Mouse (Mus musculus): ENCODE results near the gene Pml. TPM values are rescaled to one million over a fixed set of nuclear protein-coding genes. Genes with fewer than 3 reads are reported as not detected.
A peak's percentile ranks its signal among the peaks of the same experiment; 100 is the strongest.

Gene Pml
- polyA plus RNA-seq, 1 experiment from 2014 or later = 8.2 TPM

- Histone ChIP-seq H3K4me2 (replicated peaks) (peak within 1 kb of the TSS; percentile 57), H3K9ac (peak within 1 kb of the TSS; percentile 36), H3K27me3 (replicated peaks) (peaks cover 52% of the 10 kb centered on the region), H3K36me3 (no peaks in the 10 kb centered on the region), H3K9me3 (no peaks in the 10 kb centered on the region), H3K4me3 (peak within 1 kb of the TSS; percentile 24), H3K4me1 (peaks cover 23% of the 10 kb centered on the region), H3K27ac (no peak within 1 kb of the TSS)
- peak; percentile 72 for ATAC-seq (ENCODE audit: low FRiP score, low read depth)
- under 1% methylated on average over 42 of the region's 42 CpGs for WGBS
Measured at GRCm38 (mm10) chr9:58203516-58204447, 45.8 kb downstream of the Pml start, which contains the start of the genes Islr and Islr2. Gene Islr (minus strand): TSS chr9:58204306. Gene Islr2 (minus strand): TSS chr9:58204319.

DNA sequence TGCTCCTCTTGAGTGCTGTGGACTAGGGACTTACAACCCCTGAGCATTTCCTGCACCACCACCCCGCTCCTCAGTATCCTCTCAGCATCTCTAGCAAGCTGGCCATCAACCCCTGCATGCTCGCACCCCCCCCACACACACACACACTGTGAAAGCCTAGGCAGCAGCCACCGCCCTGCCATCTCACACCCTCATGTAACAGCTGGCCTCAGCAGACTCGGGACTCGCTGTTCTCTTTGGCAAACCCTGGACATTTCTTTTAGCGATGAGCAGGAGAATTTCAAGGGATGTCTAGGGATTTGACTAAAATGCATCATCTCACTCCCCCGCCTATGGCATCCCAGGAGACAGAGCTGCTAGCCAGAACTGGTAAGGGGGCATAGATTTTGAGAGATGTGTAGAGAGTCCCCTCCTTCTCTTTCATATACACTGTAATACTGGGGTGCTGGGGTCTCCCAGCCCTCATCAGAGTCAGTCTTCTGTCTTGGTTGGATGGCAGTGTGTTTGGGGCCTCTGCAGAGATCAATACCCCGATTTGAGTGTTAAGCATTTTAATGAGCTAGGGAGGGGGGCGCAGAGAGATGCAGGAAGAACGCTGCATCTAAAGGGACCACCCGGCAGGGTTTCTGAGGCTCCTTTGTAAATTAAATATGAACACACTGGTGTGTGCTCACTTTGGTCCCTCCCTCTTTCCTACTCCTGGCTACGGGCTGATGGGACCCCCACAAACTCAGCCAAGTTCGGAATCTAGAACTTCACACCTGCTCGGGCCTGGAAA, 46.7 kb downstream of the Pml start:
- WGBS = 3% methylated on average over 14 of the region's 14 CpGs
- Histone ChIP-seq H3K9me3 (no peaks in the 10 kb centered on the region), H3K4me1 (peaks cover 32% of the 10 kb centered on the region), H3K36me3 (no peaks in the 10 kb centered on the region), H3K27ac (peak overlapping the region; percentile 16; the same call in 1 of the 2 replicates), H3K4me2 (replicated peaks) (peak overlapping the region; percentile 57), H3K4me3 (peak overlapping the region; percentile 24; the same call in 1 of the 2 replicates), H3K27me3 (replicated peaks) (peaks cover 61% of the 10 kb centered on the region), H3K9ac (peak overlapping the region; percentile 40; the same call in 1 of the 2 replicates)
- no peak for ATAC-seq (ENCODE audit: low FRiP score, low read depth)

DNA sequence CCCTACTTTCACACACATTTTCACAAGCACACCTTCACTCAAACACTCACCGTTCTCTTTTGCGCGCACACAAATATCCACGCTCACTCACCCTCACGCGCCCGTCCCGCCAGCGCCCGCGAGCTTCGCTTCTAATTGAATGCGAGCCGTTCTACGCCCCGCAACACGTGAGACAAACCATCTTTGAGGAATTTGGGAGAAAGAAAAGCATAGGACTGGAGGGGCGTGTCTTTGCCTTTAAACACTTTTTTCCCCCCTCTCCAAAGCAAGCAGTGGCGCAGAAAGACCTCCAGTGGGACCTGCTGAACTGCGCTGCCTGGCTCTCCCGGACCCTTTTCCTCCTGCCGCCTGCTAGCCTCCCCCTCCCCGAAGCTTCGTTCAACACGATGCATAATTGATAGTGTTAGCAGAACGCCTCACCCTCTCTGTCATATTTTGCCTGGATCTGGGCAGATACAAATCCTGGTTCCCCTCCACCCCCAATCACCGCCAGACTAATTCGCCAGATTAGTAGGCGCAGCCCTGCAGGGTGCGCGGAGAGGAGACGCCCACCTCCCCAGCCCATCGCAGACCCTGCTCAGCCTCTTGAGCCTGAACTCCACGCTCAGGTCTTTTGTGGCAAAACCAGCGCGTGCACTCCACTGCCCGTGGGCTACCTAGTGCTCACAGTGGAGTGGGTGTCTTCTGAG, 47.6 kb downstream of the Pml start:
- Histone ChIP-seq H3K27ac (peak overlapping the region; percentile 16; the same call in 1 of the 2 replicates), H3K9me3 (no peaks in the 10 kb centered on the region), H3K9ac (peak overlapping the region; percentile 40; the same call in 1 of the 2 replicates), H3K4me3 (peak overlapping the region; percentile 24; the same call in 1 of the 2 replicates), H3K27me3 (replicated peaks) (peaks cover 70% of the 10 kb centered on the region), H3K4me1 (peaks cover 39% of the 10 kb centered on the region), H3K36me3 (no peaks in the 10 kb centered on the region), H3K4me2 (replicated peaks) (peak overlapping the region; percentile 57)
- no peak for ATAC-seq (ENCODE audit: low FRiP score, low read depth)
- WGBS = under 1% methylated on average over 37 of the region's 37 CpGs

DNA sequence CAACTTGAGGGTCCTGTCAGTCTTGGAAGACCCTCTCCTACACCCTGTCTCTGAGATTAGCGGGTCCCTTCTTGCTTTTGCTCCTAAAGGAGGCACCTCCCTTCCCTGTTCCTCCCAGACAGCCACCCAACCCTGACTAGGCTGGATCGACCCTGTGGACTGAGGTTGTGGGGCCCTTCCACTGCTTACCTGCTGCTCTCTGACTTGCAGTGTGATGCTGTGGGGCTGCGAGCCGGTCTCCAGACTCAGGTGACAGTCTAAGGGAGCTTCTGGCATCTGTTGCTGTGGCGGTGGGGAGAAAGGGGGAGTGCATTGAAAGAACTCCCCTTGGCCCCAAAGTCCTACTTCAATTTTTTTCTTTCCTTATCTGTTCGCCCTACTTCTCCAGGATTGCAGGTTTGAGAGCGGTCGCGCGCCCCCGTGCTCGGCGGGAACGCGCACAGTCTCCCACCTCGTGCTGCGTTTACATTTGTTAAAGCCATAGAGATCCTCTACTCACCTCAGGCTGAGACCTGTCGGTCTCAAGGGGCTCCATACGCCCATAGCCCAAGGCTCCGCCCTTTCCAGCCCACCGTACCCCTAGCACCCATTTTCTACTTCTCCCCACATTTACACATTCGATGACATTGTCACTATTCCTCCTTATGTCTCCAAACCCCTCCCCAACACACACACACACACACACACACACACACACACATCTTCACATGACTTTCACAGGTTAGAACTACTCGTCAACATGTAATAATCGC, 48.3 kb downstream of the Pml start:
- Histone ChIP-seq H3K36me3 (no peaks in the 10 kb centered on the region), H3K4me1 (peaks cover 45% of the 10 kb centered on the region), H3K9ac (peak overlapping the region; percentile 45), H3K4me3 (peak overlapping the region; percentile 24), H3K27ac (no peak overlapping the region), H3K27me3 (replicated peaks) (peaks cover 77% of the 10 kb centered on the region), H3K4me2 (replicated peaks) (peak overlapping the region; percentile 57), H3K9me3 (no peaks in the 10 kb centered on the region)
- no peak for ATAC-seq (ENCODE audit: low FRiP score, low read depth)
- WGBS = under 1% methylated on average over 24 of the region's 24 CpGs

GRCm38 (mm10) chr9:58200270-58201090, 49.1 kb downstream of the Pml start:
- Histone ChIP-seq H3K9me3 (no peaks in the 10 kb centered on the region), H3K27me3 (replicated peaks) (peaks cover 85% of the 10 kb centered on the region), H3K36me3 (no peaks in the 10 kb centered on the region), H3K4me1 (peaks cover 47% of the 10 kb centered on the region), H3K27ac (no peak overlapping the region), H3K4me3 (peak overlapping the region; percentile 24), H3K4me2 (replicated peaks) (peak overlapping the region; percentile 57), H3K9ac (peak overlapping the region; percentile 23)
- 8% methylated on average over 11 of the region's 11 CpGs for WGBS
- no peak for ATAC-seq (ENCODE audit: low FRiP score, low read depth)

DNA sequence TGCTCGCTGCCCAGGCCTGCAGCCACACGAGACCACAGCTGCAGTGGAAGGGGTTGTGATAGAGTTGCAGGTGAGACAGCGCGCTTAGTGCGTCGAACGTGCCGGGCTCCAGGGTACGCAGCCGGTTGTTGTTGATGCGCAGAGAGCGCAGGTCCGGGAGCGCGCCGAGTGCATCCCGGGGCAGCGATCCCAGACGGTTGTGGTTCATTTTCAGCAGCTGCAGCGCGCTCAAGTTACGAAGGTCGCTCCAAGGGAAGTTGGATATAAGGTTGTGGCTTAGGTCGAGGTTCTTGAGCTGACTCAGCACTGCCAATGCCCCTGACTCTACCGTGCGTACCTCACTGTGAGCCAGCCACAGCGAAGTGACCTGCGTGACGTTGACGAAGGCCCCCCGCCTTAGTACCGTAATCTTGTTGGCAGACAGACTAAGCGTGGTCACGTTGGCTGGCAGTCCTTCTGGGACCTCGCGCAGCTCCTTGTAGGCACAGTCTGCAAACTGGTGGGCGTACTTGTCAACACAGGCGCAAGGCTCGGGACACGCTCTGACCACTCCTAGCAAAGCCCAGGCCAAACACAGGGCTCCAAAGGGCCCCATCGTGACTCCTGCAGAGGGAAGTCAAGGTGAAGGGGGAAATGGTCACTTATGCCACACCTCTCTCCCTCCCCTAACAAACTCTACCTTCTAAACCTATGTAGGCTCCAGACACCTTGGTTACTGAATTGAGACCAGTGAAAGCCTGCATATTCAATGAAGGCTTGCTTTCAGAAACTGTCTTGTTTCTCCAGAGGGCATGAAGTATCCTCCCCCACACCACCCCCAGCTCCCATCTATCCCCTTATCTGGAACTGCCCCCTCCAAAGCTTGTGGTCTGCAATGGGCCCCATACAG, 50.0 kb downstream of the Pml start:
- peaks cover 47% of the 10 kb centered on the region for H3K4me1 ChIP-seq
- 1% methylated on average over 41 of the region's 41 CpGs for WGBS

GRCm38 (mm10) chr9:58198801-58199371, 50.7 kb downstream of the Pml start:
- H3K9ac ChIP-seq = peak overlapping the region; percentile 53
- H3K4me1 ChIP-seq = peaks cover 47% of the 10 kb centered on the region
- peak overlapping the region; percentile 57 for H3K4me2 ChIP-seq (replicated peaks)
- H3K27ac ChIP-seq = 0 out of 2 replicates have a peak overlapping the region, but pooled peaks have one; percentile 33
- ATAC-seq (ENCODE audit: low FRiP score, low read depth) = no peak
- peaks cover 99% of the 10 kb centered on the region for H3K27me3 ChIP-seq (replicated peaks)
- 2% methylated on average over 38 of the region's 38 CpGs for WGBS
- H3K4me3 ChIP-seq = peak overlapping the region; percentile 32
- H3K36me3 ChIP-seq = no peaks in the 10 kb centered on the region
- no peaks in the 10 kb centered on the region for H3K9me3 ChIP-seq

More for the DNA sequence above, 50.0 kb downstream of the Pml start:
- Histone ChIP-seq H3K4me3 (peak overlapping the region; percentile 32), H3K27ac (no peak overlapping the region), H3K9ac (peak overlapping the region; percentile 53), H3K4me2 (replicated peaks) (peak overlapping the region; percentile 57), H3K36me3 (no peaks in the 10 kb centered on the region), H3K27me3 (replicated peaks) (peaks cover 94% of the 10 kb centered on the region), H3K9me3 (no peaks in the 10 kb centered on the region)
- ATAC-seq (ENCODE audit: low FRiP score, low read depth) = no peak

DNA sequence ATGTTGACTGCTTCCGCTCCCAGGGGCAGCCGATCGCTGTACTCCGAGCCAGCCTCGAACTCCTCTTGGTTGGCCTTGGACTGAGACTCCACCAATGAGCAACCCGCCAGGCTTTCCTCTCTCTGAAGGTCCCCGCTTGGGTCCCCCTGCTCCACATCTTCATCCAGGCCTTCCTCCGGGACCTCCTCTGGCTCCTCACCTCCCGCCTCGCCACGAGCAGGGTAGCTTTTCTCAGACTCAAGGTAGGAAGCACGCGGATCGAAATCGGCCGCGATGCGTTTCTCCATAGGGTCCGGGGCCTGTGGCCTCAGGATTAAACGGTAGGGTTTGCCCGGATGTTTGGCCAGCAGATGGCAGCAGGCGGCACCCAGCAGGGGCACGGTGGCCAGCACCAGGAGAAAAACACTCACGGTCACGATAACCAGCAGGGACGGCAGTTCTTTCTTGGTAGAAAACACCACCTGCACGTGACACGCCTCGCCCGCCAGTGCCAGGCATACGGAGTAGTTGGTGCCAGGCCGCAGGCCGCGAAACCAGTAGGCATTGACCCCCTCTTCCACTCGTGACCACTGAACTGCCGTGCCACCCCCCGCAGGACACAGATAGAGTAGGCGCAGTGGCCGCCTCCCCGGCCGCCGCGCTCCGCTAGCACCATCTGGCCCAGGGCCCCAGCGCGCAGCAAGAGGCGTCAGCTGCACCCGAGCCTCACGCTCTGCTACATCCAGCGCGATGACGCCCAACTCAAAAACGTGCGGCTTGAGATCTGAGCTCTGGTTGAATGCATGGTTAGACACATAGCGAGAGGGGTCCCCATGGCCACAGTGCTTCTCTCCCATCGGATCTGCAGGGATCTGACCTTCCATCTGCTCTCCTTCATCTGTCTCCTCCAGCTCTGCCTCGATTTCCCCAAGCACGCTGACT, 51.5 kb downstream of the Pml start:
- under 1% methylated on average over 58 of the region's 58 CpGs for WGBS
- Histone ChIP-seq H3K36me3 (no peaks in the 10 kb centered on the region), H3K27me3 (replicated peaks) (peaks cover 91% of the 10 kb centered on the region), H3K27ac (no peak overlapping the region), H3K9me3 (no peaks in the 10 kb centered on the region), H3K4me2 (replicated peaks) (peak overlapping the region; percentile 57), H3K4me1 (peaks cover 47% of the 10 kb centered on the region), H3K9ac (peak overlapping the region; percentile 53), H3K4me3 (peak overlapping the region; percentile 32)
- ATAC-seq (ENCODE audit: low FRiP score, low read depth) = peak; percentile 11; the same call in 1 of the 2 replicates
